Mouse (Mus musculus): Measurements from ENCODE around the gene Rap2b.

GRCm38 (mm10) chr3:61363989-61364660 is 2.7 kb downstream of the Rap2b start:
- TF ChIP-seq POLR2A (IDR thresholded peaks at IDR 0.05; ENCODE audit: extremely low read depth, insufficient read depth, low read length): peak; percentile 84
- TF ChIP-seq CTCF (IDR thresholded peaks at IDR 0.05; ENCODE audit: low read depth, low read length): no peak

Measured in liver, adult 2 months (tissue).